Mouse (Mus musculus) adrenal gland, adult (tissue): ENCODE results near the gene Keap1.
"Not testable (repeated sequence)": the region's sequence is repeated elsewhere in the genome, so short reads cannot be mapped to it uniquely, and the experiment has no call there.

Experiments
- DNase-seq, 2 experiments: peaks; one replicate each; pipeline ENCODE4 v3.0.0; 2022 to 2023; ENCODE audit warnings: low spot score in 1 of 2; ENCODE audit not compliant: inconsistent age in 2 of 2

The Keap1 gene

GRCm38 (mm10) chr9:21264272-21264999 is 25.3 kb upstream of the Keap1 start:
- no peak for DNase-seq

GRCm38 (mm10) chr9:21261831-21262230 is 22.7 kb upstream of the Keap1 start:
- DNase-seq, result peak in 1 of 2 experiments; percentile 38

- DNase-seq, result peak in 1 of 2 experiments; percentile 18
Observed at GRCm38 (mm10) chr9:21260491-21261040, 21.4 kb upstream of the Keap1 start.

GRCm38 (mm10) chr9:21256349-21256748 is 17.2 kb upstream of the Keap1 start:
- not testable (repeated sequence) for DNase-seq

GRCm38 (mm10) chr9:21254690-21255089 is 15.5 kb upstream of the Keap1 start:
- no peak for DNase-seq

- peak in 1 of 2 experiments; percentile 15 for DNase-seq
Observed at GRCm38 (mm10) chr9:21251116-21251735, 12.1 kb upstream of the Keap1 start.

GRCm38 (mm10) chr9:21250509-21250908 is 11.3 kb upstream of the Keap1 start:
- peak in 1 of 2 experiments; percentile 18 for DNase-seq

- peak in 1 of 2 experiments; percentile 21 for DNase-seq
Observed at GRCm38 (mm10) chr9:21249629-21250508, 10.7 kb upstream of the Keap1 start.

- peak in 1 of 2 experiments; percentile 71 for DNase-seq
Observed at GRCm38 (mm10) chr9:21248326-21248725, 9.2 kb upstream of the Keap1 start, which contains the start of gene S1pr5. Gene S1pr5 (minus strand): TSS chr9:21248443.

- DNase-seq, result no peak
Observed at GRCm38 (mm10) chr9:21246342-21246741, 7.2 kb upstream of the Keap1 start.

GRCm38 (mm10) chr9:21245113-21245487 is 5.9 kb upstream of the Keap1 start:
- no peak for DNase-seq

- DNase-seq, result peak in 1 of 2 experiments; percentile 60
Observed at GRCm38 (mm10) chr9:21244428-21245112, 5.4 kb upstream of the Keap1 start.

- peak in 1 of 2 experiments; percentile 18 for DNase-seq
Observed at GRCm38 (mm10) chr9:21243826-21244427, 4.8 kb upstream of the Keap1 start.

- peak; percentile 74 to 92 for DNase-seq
Observed at GRCm38 (mm10) chr9:21241343-21241742, 2.2 kb upstream of the Keap1 start.

- DNase-seq, result no peak
Observed at GRCm38 (mm10) chr9:21239465-21239848, 296 bp upstream of the Keap1 start.

- DNase-seq, result no peak
Observed at GRCm38 (mm10) chr9:21238004-21238732, 993 bp downstream of the Keap1 start.

- DNase-seq, result peak; percentile 46 to 75
Observed at GRCm38 (mm10) chr9:21237368-21238003, 1.7 kb downstream of the Keap1 start.

- no peak for DNase-seq
Observed at GRCm38 (mm10) chr9:21236991-21237367, 2.2 kb downstream of the Keap1 start.

- DNase-seq, result peak in 1 of 2 experiments; percentile 60
Observed at GRCm38 (mm10) chr9:21235341-21235740, 3.8 kb downstream of the Keap1 start.
